Comparison of ENCODE assay signal across 20 mouse cellular contexts in the genomic region with DNA sequence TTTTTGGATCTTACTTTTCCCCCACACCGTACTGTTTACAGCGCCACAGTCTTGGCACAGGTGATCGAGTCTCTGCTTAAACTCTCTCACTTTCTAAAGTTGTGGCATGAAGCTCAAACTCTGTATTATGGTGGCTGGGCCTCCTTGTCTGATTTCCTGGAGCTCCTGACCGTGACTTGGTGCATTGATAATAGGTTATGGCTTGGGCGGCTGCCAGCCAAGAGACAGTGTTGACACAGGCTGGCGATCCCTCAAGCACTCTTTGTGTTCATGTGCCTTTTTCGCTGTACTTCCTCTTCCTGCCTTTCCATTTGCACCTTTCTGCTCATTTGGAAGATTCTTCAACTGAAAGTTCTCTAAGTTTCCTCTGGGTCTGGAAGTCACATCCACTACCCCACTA. TPM values are rescaled to one million over a fixed set of nuclear protein-coding genes. Genes with fewer than 3 reads are reported as not detected.
DNase-seq lines count a peak whose midpoint lies in the region; ATAC-seq and TF ChIP-seq lines count a peak whose summit lies in the region.
"Had no signal": no experiment of that assay in that cellular context is flagged by ENCODE, and none has a peak within 500 bp of the region (broad histone marks: within the 10 kb centered on the region; RNA-seq: fewer than 3 reads in every experiment).

No protein-coding gene starts in this region.

- H3K4me1 ChIP-seq in lung, embryonic 14.5 days (ENCODE audit: insufficient read depth) = no peaks in the 10 kb centered on the region
- H3K4me1 ChIP-seq in intestine, embryonic 15.5 days (replicated peaks) = no peaks in the 10 kb centered on the region
- H3K4me1 ChIP-seq in stomach, embryonic 15.5 days = no peaks in the 10 kb centered on the region
- H3K4me1 ChIP-seq in thymus, adult 2 months (replicated peaks; ENCODE audit: control insufficient read depth, insufficient read depth, low read length) = peaks cover 12% of the 10 kb centered on the region
- H3K4me1 ChIP-seq: embryonic facial prominence, embryonic 12.5 days; kidney, embryonic 15.5 days had no signal

- DNase-seq in lung, embryonic 14.5 days = peak; percentile 31
- no peak for DNase-seq in lung, postnatal 4 days
- DNase-seq in MEL-GATA-1-ER (ENCODE audit: extremely low read depth, low read depth) = peak; percentile 64
- no peak for DNase-seq in left cerebral cortex, postnatal 4 days
- no peak for DNase-seq in thymus, adult 2 months
- DNase-seq: adrenal gland, postnatal 14 days; forebrain, postnatal 0 days; gastrocnemius, postnatal 14 days; heart, adult 18-20 months; heart, postnatal 36 days; layer of hippocampus, adult 9-11 months; thymus, postnatal 36 days had no signal

- no peak overlapping the region for H3K9ac ChIP-seq in lung, embryonic 14.5 days
- H3K9ac ChIP-seq in intestine, embryonic 15.5 days = no peak overlapping the region
- no peak overlapping the region for H3K9ac ChIP-seq in stomach, embryonic 15.5 days
- H3K9ac ChIP-seq: embryonic facial prominence, embryonic 12.5 days; forebrain, postnatal 0 days; heart, embryonic 15.5 days; hindbrain, embryonic 14.5 days; kidney, embryonic 15.5 days had no signal

- H3K36me3 ChIP-seq in lung, embryonic 14.5 days (ENCODE audit: insufficient read depth) = no peaks in the 10 kb centered on the region
- no peaks in the 10 kb centered on the region for H3K36me3 ChIP-seq in intestine, embryonic 15.5 days
- no peaks in the 10 kb centered on the region for H3K36me3 ChIP-seq in stomach, embryonic 15.5 days
- H3K36me3 ChIP-seq in thymus, adult 2 months (ENCODE audit: control insufficient read depth, insufficient read depth, low read length) = no peaks in the 10 kb centered on the region
- H3K36me3 ChIP-seq: embryonic facial prominence, embryonic 12.5 days; heart, embryonic 15.5 days; kidney, embryonic 15.5 days had no signal

- H3K4me2 ChIP-seq in lung, embryonic 14.5 days = no peak overlapping the region
- no peak overlapping the region for H3K4me2 ChIP-seq in intestine, embryonic 15.5 days (replicated peaks)
- no peak overlapping the region for H3K4me2 ChIP-seq in stomach, embryonic 15.5 days
- H3K4me2 ChIP-seq: embryonic facial prominence, embryonic 12.5 days; heart, embryonic 15.5 days; hindbrain, embryonic 14.5 days; kidney, embryonic 15.5 days; midbrain, embryonic 11.5 days had no signal

- no peak for TF ChIP-seq CTCF in lung, embryonic 14.5 days (IDR thresholded peaks at IDR 0.05; ENCODE audit: low read depth)
- no peak for TF ChIP-seq CTCF in thymus, adult 2 months (IDR thresholded peaks at IDR 0.05; ENCODE audit: borderline replicate concordance, control insufficient read depth, extremely low read depth, insufficient read depth, low read length, poor library complexity)

- whole genome bisulfite sequencing in lung, embryonic 14.5 days = 70% methylated on average over 7 of the region's 7 CpGs
- 71% methylated on average over 7 of the region's 7 CpGs for WGBS in intestine, embryonic 15.5 days
- 64% methylated on average over 7 of the region's 7 CpGs for WGBS in stomach, embryonic 15.5 days
- WGBS in thymus, adult 2 months = 73% methylated on average over 7 of the region's 7 CpGs

- no peak for TF ChIP-seq POLR2A in thymus, adult 2 months (IDR thresholded peaks at IDR 0.05; ENCODE audit: control insufficient read depth, extremely low read depth, insufficient read depth, low read length, poor library complexity)

- no peak overlapping the region for H3K4me3 ChIP-seq in lung, embryonic 14.5 days (ENCODE audit: low read depth, low read length)
- H3K4me3 ChIP-seq in intestine, embryonic 15.5 days (replicated peaks) = no peak overlapping the region
- H3K4me3 ChIP-seq in stomach, embryonic 15.5 days (replicated peaks) = no peak overlapping the region
- H3K4me3 ChIP-seq in thymus, adult 2 months (ENCODE audit: control insufficient read depth, insufficient read depth, low read length) = no peak overlapping the region
- H3K4me3 ChIP-seq: embryonic facial prominence, embryonic 12.5 days; heart, embryonic 15.5 days; kidney, embryonic 15.5 days had no signal

- no peaks in the 10 kb centered on the region for H3K27me3 ChIP-seq in lung, embryonic 14.5 days (ENCODE audit: insufficient read depth, low read length)
- no peaks in the 10 kb centered on the region for H3K27me3 ChIP-seq in intestine, embryonic 15.5 days (replicated peaks)
- no peaks in the 10 kb centered on the region for H3K27me3 ChIP-seq in stomach, embryonic 15.5 days (replicated peaks)
- H3K27me3 ChIP-seq in thymus, adult 2 months (ENCODE audit: control insufficient read depth, insufficient read depth, low read length) = no peaks in the 10 kb centered on the region
- H3K27me3 ChIP-seq: embryonic facial prominence, embryonic 12.5 days; heart, embryonic 15.5 days; kidney, embryonic 15.5 days had no signal

- no peak overlapping the region for H3K27ac ChIP-seq in lung, embryonic 14.5 days (ENCODE audit: low read depth)
- H3K27ac ChIP-seq in intestine, embryonic 15.5 days = no peak overlapping the region
- H3K27ac ChIP-seq in stomach, embryonic 15.5 days = no peak overlapping the region
- H3K27ac ChIP-seq in thymus, adult 2 months (ENCODE audit: control insufficient read depth, insufficient read depth, low read length) = no peak overlapping the region
- H3K27ac ChIP-seq: embryonic facial prominence, embryonic 12.5 days; heart, embryonic 15.5 days; hindbrain, embryonic 14.5 days; kidney, embryonic 15.5 days; macrophage had no signal

- no peak for ATAC-seq in lung, embryonic 14.5 days (ENCODE audit: insufficient read depth)
- ATAC-seq in intestine, embryonic 15.5 days = peak; percentile 74; the same call in 1 of the 2 replicates
- ATAC-seq in stomach, embryonic 15.5 days (ENCODE audit: insufficient read depth, low FRiP score, low read depth) = peak; percentile 56; the same call in 1 of the 2 replicates
- ATAC-seq: forebrain, postnatal 0 days had no signal

- no peaks in the 10 kb centered on the region for H3K9me3 ChIP-seq in lung, embryonic 14.5 days (ENCODE audit: low read depth, low read length)
- no peaks in the 10 kb centered on the region for H3K9me3 ChIP-seq in intestine, embryonic 15.5 days
- no peaks in the 10 kb centered on the region for H3K9me3 ChIP-seq in stomach, embryonic 15.5 days
- H3K9me3 ChIP-seq: embryonic facial prominence, embryonic 12.5 days; heart, embryonic 15.5 days; kidney, embryonic 15.5 days had no signal

- intact Hi-C loops in left cerebral cortex, postnatal 4 days (cut with DNase I) = no loop called here

RNA-seq across cellular contexts. Expression of gene Slc25a26, which starts 30.6 kb away (rescaled TPM):
- 7.1 TPM in 2 replicates for polyA plus RNA-seq in lung, embryonic 14.5 days (2014; fragmentation: Nextera tagmentation; extraction: Ambion mirVana)
- 9.0 and 10.0 TPM in 2 replicates for polyA plus RNA-seq in intestine, embryonic 15.5 days (2015; fragmentation: Nextera tagmentation; extraction: Ambion mirVana)
- 7.9 and 9.5 TPM in 2 replicates for polyA plus RNA-seq in stomach, embryonic 15.5 days (2015; fragmentation: Nextera tagmentation; extraction: Ambion mirVana)
- total RNA-seq in left cerebral cortex, postnatal 4 days (2021) = 10 to 100 TPM in 1 of 2 experiments, 1 to 10 TPM in 1; 8.1 to 11.0 TPM
- polyA plus RNA-seq in thymus, adult 2 months (2012; rRNA removed) = 8.3 and 9.5 TPM in 2 replicates

Comparison
In these comparisons a context has a peak if more than half of its experiments do, and no peak if none do; other contexts are left out.
1. DNase-seq: peak in lung, embryonic 14.5 days (single experiment) and MEL-GATA-1-ER (single experiment); none in lung, postnatal 4 days (0 of 2), left cerebral cortex, postnatal 4 days (single experiment) and thymus, adult 2 months (single experiment).